Mouse (Mus musculus) neutrophil, adult 59 days (primary cell): Measurements from ENCODE around the gene Olfr209. TPM values are rescaled to one million over a fixed set of nuclear protein-coding genes. Genes with fewer than 3 reads are reported as not detected.

Experiments used
- total RNA-seq, 2 experiments: library from RNA; stranded (reverse); gene quantifications; 1 replicate in 1 of 2; 2 replicates in 1 of 2; pipeline ENCODE4 v1.2.4; 2023

Olfr209 gene
- not detected for total RNA-seq

DNA sequence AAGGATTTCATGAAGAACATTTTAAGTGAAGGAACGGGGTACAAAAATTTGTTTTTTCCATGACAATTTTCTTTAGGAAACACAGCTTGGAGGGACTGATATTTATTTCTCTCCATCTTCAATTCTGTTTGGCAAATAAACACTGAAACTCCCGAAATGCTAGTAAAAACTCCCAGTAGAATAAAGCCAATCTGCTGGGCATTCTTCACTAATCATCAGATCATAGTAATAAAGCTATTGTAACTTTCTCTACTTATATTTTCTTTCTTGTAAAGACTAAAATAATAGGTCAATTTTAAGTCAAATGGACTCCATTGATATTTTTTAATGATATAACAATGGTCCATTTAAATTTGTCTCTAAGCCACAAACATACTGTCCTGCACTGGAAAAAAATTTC lies at the start of gene Olfr209:
Gene Olfr209, minus strand, starts transcription at position 101 of the 400 bp plus-strand sequence.

GRCm38 (mm10) chr16:59407032-59407431 lies 43.2 kb upstream of the Olfr209 start, which contains the start of gene Gabrr3:
Gabrr3 (plus strand) TSS chr16:59407332.

DNA sequence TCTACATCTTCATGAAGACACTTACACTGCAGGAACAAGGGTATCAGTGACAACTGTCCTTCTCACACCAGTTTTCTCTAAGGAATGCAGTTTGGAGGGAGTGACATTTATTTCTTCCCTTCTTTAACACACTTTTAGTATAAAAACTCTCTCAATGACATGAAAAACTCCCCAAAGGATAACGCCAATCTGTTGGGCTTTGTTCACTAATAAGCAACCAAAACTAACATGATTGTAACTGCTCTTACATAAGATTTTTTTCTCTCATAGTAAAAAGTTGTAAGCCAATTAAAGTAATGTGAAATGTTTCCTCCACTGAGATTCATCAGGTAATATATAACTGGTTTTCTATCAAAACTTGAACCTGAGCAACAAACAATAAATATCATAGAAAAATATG lies 14.6 kb downstream of the Olfr209 start, which contains the start of gene Olfr206:
Gene Olfr206, minus strand, starts transcription at position 101 of the 400 bp plus-strand sequence.

DNA sequence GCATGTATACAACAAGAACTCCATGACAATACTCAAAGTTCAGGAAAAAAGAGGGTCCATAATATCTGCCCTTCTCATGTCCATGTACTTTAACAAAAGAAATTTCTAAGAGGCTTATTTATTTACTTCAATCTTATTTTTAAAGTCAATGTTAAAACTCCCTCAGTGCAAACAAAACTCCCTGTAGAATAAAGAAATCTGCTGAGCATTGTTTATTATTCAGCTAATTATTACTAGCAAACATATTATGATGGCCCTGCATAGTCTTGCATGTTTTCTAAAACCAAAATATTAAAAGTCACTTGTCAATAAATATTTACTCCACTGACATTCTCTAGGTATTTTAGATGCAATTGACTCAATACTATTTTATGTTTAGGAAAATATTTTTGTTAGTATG lies 32.8 kb downstream of the Olfr209 start, which contains the start of gene Olfr205:
Gene Olfr205, minus strand, starts transcription at position 101 of the 400 bp plus-strand sequence.

GRCm38 (mm10) chr16:59318148-59318547 lies 45.6 kb downstream of the Olfr209 start, which contains the start of gene Olfr204:
Olfr204 (minus strand) TSS chr16:59318248.

Other genes with a start within 250 kb of the Olfr209 start
- gene Olfr194, start 242.9 kb downstream of the Olfr209 start, total RNA-seq, result not detected
- not detected for gene Olfr195, start 216.9 kb downstream of the Olfr209 start, total RNA-seq
- not detected for gene Olfr196, start 193.5 kb downstream of the Olfr209 start, total RNA-seq
- gene Olfr198, start 160.5 kb downstream of the Olfr209 start, total RNA-seq, result not detected
- gene Olfr199, start 144.2 kb downstream of the Olfr209 start, total RNA-seq, result not detected
- gene Olfr201, start 91.4 kb downstream of the Olfr209 start, total RNA-seq, result not detected
- gene Olfr202, start 77.2 kb downstream of the Olfr209 start, total RNA-seq, result not detected
- not detected for gene Olfr203, start 65.1 kb downstream of the Olfr209 start, total RNA-seq
- gene Olfr204, start 45.7 kb downstream of the Olfr209 start, total RNA-seq, result not detected
- gene Olfr205, start 32.9 kb downstream of the Olfr209 start, total RNA-seq, result not detected
- not detected for gene Olfr206, start 14.7 kb downstream of the Olfr209 start, total RNA-seq
- gene Gabrr3, start 43.3 kb upstream of the Olfr209 start, total RNA-seq, result not detected
- 10 to 100 TPM; 14.7 to 18.7 TPM for gene Riox2, start 107.8 kb upstream of the Olfr209 start, total RNA-seq
- gene Crybg3, start 237.0 kb upstream of the Olfr209 start, total RNA-seq, result 10 to 100 TPM; 12.3 to 19.1 TPM